Mouse (Mus musculus): ENCODE data around the gene Klf3. TPM values are rescaled to one million over a fixed set of nuclear protein-coding genes. Genes with fewer than 3 reads are reported as not detected.
A peak's percentile ranks its signal among the peaks of the same experiment; 100 is the strongest.

Gene Klf3
- polyA plus RNA-seq, 1 experiment from 2014 or later: 68.7 TPM

DNA sequence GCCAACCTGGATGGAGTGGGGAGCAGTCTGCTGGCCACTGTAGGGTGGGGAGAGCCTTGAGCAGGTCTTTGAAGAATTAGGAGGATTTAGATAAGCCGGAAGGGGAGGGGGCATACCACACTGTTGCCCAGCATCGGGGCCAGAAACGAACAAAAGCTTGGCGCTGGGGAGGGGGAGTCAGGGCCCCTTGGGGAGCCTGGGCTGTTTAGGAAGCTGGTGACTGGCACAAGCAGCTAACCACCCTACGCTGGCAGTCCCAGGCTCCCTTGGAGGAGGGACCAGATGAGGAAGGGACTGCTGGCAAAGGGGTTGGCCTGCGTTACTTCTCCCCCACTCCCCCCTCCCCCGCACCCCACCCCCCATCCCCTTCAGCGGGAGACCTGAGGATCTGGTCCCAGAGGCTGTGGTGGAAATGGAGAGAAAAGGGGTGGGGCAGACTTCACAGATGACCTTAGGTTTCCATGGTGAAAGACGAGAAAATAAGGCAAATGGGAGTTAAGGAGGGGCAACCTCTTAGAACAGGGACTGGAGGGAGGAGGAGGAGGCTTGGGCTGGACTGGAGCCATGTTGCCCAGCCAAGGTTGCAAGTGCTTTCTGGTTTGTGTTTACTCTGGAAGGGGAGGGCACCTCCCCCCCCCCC is 7.8 kb downstream of the Klf3 start:
- Histone ChIP-seq H3K4me1 (peaks cover 85% of the 10 kb centered on the region), H3K4me3 (peak overlapping the region; percentile 2; the same call in 1 of the 2 replicates), H3K4me2 (peak overlapping the region; percentile 52), H3K27ac (peak overlapping the region; percentile 94), H3K9me3 (no peaks in the 10 kb centered on the region), H3K9ac (peak overlapping the region; percentile 15; the same call in 1 of the 2 replicates), H3K36me3 (no peaks in the 10 kb centered on the region; the same call in 1 of the 2 replicates), H3K27me3 (no peaks in the 10 kb centered on the region)
- 5% methylated on average over 9 of the region's 9 CpGs for WGBS
- peak; percentile 24 for ATAC-seq (ENCODE audit: borderline replicate concordance, extremely low read depth, low FRiP score, low TSS enrichment)

DNA sequence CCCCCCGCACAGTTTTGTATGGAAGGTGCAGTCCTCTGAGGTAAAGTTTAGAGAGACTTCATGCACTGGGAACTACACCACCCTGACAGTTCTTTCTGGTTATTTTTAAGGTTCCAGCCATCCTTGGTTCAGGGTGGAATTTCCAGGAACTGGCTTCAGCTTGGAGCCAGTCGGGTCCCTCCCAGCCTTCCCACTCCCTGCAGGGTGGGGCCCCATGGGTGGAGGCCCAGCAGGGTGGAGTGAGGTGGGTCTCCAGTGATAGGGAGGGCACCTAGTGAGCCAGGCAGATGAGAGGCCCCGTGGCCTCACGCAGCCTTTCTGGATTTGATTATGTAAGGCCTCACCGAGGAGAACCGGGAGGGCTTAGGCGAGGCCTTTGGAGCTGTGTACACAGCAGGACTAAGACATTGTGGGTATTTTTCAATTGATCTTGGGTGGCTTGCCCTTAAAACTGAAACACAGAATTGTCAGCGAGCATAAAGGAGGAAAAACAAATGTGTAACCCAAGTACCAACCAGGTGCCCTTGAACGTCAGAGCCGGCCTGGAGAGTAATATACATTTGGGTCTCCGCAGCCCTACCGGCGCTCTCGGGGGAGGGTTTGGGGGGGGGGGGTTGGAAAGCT is 8.4 kb downstream of the Klf3 start:
- Histone ChIP-seq H3K9ac (0 out of 2 replicates have a peak overlapping the region, but pooled peaks have one; percentile 19), H3K4me1 (peaks cover 85% of the 10 kb centered on the region), H3K27ac (peak overlapping the region; percentile 94), H3K4me3 (peak overlapping the region; percentile 22), H3K9me3 (no peaks in the 10 kb centered on the region), H3K27me3 (no peaks in the 10 kb centered on the region), H3K4me2 (peak overlapping the region; percentile 52), H3K36me3 (peaks cover under 1% of the 10 kb centered on the region; the same call in 1 of the 2 replicates)
- peak; percentile 73 for ATAC-seq (ENCODE audit: borderline replicate concordance, extremely low read depth, low FRiP score, low TSS enrichment)
- WGBS: 6% methylated on average over 14 of the region's 14 CpGs

DNA sequence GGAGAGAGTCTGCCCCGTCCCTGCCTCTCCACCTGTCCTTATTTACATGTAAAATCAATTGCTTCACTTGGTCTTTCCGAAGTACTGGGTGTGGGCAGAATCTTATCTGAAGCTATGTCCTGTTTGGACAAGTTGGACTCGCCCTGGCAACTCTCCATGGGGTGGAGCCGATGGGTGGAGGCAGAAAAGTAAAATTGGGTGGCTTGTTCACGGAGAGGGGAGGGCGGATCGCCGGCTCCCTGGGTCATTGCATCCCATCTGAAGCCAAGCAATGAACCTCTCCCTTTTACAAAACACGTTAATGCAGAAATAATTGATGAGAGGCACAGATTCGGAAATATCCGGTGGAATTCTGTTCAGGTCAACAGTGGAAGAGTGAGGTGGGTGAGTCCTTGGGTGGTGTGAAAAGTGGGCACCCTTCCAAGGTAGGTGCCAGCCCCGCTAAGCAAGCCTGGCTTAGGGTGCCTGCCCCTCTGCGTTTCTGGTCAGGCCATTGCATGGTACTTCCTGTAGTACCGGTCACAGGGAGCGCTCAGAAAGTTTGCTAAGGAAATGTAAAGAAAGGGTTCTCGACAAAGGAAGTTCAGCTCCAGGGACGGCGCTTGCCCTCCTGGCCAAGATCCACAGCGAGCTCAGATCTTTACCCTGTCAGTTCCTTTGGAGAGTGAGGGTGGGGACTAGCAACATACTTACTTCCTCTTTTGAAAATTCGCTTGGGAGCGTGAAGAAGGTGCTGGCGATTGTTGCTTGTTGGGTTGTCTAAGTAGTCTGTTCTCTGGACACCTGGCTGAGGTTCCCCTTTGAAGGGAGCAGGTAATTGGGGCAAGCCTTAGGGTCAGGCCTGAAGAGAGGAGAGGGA is 9.2 kb downstream of the Klf3 start:
- no peaks in the 10 kb centered on the region for H3K9me3 ChIP-seq
- WGBS: 3% methylated on average over 22 of the region's 22 CpGs
- H3K4me3 ChIP-seq: peak overlapping the region; percentile 22
- ATAC-seq (ENCODE audit: borderline replicate concordance, extremely low read depth, low FRiP score, low TSS enrichment): peak; percentile 29
- H3K4me2 ChIP-seq: peak overlapping the region; percentile 52
- H3K4me1 ChIP-seq: peaks cover 87% of the 10 kb centered on the region
- peaks cover 8% of the 10 kb centered on the region; the same call in 1 of the 2 replicates for H3K36me3 ChIP-seq
- H3K27ac ChIP-seq: peak overlapping the region; percentile 94
- peak overlapping the region; percentile 32 for H3K9ac ChIP-seq
- no peaks in the 10 kb centered on the region for H3K27me3 ChIP-seq

DNA sequence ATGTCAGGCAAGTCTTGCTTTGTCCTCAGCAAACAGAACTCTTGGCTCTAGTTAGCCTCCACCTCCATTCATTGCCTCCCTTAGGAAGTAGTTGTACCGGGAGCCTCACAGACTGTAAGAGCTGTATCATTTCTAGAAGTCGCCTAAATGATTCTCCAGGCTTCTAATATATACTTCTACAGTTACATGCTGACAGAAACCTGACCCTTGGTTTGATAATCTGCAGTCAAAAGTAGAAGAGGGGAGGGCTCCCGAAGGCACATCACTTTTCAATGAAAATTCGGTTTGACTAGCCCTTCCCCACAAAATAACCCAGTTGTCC is 9.8 kb downstream of the Klf3 start:
- H3K36me3 ChIP-seq: peaks cover 12% of the 10 kb centered on the region; the same call in 1 of the 2 replicates
- H3K27me3 ChIP-seq: no peaks in the 10 kb centered on the region
- H3K4me2 ChIP-seq: peak overlapping the region; percentile 52
- ATAC-seq (ENCODE audit: borderline replicate concordance, extremely low read depth, low FRiP score, low TSS enrichment): no peak
- H3K9me3 ChIP-seq: no peaks in the 10 kb centered on the region
- 21% methylated on average over 4 of the region's 4 CpGs for WGBS
- peak overlapping the region; percentile 94 for H3K27ac ChIP-seq
- H3K4me3 ChIP-seq: peak overlapping the region; percentile 22
- no peak overlapping the region for H3K9ac ChIP-seq
- peaks cover 83% of the 10 kb centered on the region for H3K4me1 ChIP-seq

DNA sequence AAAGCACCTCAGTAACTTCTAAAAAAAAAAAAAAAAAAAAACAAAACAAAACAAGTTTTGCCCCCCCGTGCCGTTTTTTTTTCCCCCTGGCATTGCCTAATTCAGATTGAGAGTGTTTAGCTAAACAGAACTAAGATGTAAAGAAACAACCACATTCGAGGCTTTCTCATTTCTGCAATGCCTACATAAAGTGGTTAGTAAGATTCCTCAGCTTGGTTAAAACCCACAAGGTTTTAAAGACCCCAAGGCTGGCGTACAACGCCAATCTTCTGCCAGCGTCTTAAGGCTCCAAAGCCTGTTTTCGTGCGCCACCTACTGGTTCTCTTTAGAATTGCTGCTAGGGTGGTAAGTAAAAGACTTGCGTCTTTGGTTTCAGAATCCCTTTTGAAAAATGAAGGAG is 10.2 kb downstream of the Klf3 start:
- Histone ChIP-seq H3K4me3 (peak overlapping the region; percentile 22; the same call in 1 of the 2 replicates), H3K27ac (peak overlapping the region; percentile 94), H3K9ac (no peak overlapping the region), H3K9me3 (no peaks in the 10 kb centered on the region), H3K4me1 (peaks cover 82% of the 10 kb centered on the region), H3K27me3 (no peaks in the 10 kb centered on the region), H3K36me3 (peaks cover 16% of the 10 kb centered on the region; the same call in 1 of the 2 replicates), H3K4me2 (peak overlapping the region; percentile 52)
- WGBS: 7% methylated on average over 9 of the region's 9 CpGs
- ATAC-seq (ENCODE audit: borderline replicate concordance, extremely low read depth, low FRiP score, low TSS enrichment): no peak

DNA sequence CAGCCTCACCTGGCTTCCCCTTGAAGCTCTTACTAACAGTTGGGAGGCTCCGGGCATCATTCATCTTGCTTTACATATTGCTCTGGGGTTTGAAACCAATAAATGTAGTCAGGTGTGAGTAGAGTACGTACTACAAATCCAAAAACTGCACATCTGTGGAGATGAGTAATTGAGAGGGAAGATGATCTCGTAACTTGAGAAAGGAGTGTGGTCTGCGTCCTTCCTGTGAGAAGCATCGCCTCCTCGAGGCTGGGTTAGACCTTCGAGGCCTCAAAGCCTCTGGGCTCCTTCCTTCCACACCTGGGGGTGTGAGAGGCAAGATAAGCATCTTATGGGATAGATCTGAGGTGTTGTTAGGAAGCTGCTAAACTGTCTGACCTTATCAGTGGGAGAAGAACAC is 11.2 kb downstream of the Klf3 start:
- Histone ChIP-seq H3K4me1 (peaks cover 76% of the 10 kb centered on the region), H3K9me3 (no peaks in the 10 kb centered on the region), H3K4me2 (no peak overlapping the region), H3K4me3 (no peak overlapping the region), H3K27me3 (no peaks in the 10 kb centered on the region), H3K9ac (no peak overlapping the region), H3K36me3 (peaks cover 25% of the 10 kb centered on the region), H3K27ac (no peak overlapping the region)
- no peak for ATAC-seq (ENCODE audit: borderline replicate concordance, extremely low read depth, low FRiP score, low TSS enrichment)
- WGBS: 73% methylated on average over 7 of the region's 7 CpGs

DNA sequence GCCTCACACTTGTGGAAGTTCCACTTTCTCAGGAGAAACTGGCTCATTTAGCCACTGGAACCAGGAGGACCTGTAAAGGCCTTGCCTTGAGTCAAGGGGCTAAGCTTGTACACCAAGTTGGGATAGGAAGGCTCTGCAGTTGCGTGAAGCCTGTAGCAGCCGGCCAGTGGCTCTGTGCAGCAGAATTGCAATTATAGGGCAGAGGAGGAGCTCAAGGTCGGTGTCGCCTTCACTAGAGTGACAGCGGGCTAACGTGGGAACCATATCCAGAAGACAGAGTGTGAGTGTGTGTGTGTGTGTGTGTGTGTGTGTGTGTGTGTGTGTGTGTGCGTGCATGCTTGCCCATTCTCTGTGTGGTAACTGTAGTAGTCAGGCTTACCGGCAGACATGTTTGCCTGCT is 12.4 kb downstream of the Klf3 start:
- Histone ChIP-seq H3K27me3 (no peaks in the 10 kb centered on the region), H3K27ac (0 out of 2 replicates have a peak overlapping the region, but pooled peaks have one; percentile 45), H3K36me3 (peaks cover 36% of the 10 kb centered on the region), H3K4me2 (no peak overlapping the region), H3K4me3 (no peak overlapping the region), H3K9me3 (no peaks in the 10 kb centered on the region), H3K9ac (no peak overlapping the region), H3K4me1 (peaks cover 65% of the 10 kb centered on the region)
- WGBS: 73% methylated on average over 8 of the region's 8 CpGs
- no peak for ATAC-seq (ENCODE audit: borderline replicate concordance, extremely low read depth, low FRiP score, low TSS enrichment)

DNA sequence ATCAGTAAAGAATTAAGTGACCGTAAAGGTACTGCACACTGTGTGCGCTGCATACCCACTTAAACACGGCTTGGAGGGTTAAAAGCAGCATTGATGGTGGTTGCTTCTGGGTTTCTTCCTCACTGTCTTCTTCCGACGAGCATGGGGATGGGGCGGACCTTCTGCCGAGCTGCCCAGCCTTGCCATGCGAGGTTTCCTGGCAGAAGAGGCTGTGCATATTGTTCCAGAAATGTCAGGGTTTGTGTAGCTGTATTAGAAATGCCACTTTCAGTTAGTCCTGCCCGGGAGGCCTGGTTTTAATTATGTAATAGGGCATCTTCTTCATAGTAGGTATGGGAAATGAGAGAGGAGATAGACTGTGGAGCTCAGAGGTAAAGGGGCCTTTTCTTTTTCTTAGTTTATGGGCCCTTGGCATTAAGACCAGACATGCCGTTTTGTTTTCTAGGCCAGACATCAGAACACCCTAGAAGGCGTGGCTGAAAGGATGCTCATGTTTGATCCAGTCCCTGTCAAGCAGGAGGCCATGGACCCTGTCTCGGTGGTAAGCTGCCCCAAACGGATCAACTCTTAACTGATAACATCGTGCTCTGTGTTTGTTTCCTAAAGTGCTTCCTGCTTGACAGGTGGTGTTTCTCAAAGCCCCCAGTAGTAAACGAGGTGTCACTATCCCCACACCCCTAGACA is 13.2 kb downstream of the Klf3 start:
- H3K36me3 ChIP-seq: peaks cover 42% of the 10 kb centered on the region
- 39% methylated on average over 15 of the region's 15 CpGs for WGBS

DNA sequence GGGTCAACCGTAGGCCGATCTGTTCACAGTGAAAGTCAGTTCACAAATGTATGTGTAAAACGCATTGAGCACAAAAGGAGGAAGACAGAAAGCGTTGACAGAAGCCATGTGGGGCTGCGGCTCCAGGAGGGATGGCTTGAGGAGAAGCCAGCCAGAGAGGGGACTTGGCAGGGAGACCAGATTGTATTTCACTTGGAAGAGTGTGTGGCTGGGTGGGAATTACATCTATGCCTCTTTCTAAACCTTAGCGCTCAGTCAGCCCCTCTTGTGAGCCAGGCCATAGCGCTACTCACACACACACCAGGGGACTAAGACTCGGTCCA is 13.7 kb downstream of the Klf3 start:
- Histone ChIP-seq H3K36me3 (peaks cover 47% of the 10 kb centered on the region), H3K27me3 (no peaks in the 10 kb centered on the region), H3K27ac (peak overlapping the region; percentile 45), H3K4me3 (no peak overlapping the region), H3K4me2 (no peak overlapping the region), H3K9me3 (no peaks in the 10 kb centered on the region), H3K9ac (no peak overlapping the region), H3K4me1 (peaks cover 52% of the 10 kb centered on the region)
- WGBS: 26% methylated on average over 8 of the region's 8 CpGs
- ATAC-seq (ENCODE audit: borderline replicate concordance, extremely low read depth, low FRiP score, low TSS enrichment): peak; percentile 69; the same call in 1 of the 2 replicates

More for the DNA sequence above, 13.2 kb downstream of the Klf3 start:
- H3K9ac ChIP-seq: no peak overlapping the region
- H3K27ac ChIP-seq: peak overlapping the region; percentile 45
- H3K4me2 ChIP-seq: no peak overlapping the region
- no peak overlapping the region for H3K4me3 ChIP-seq
- H3K9me3 ChIP-seq: no peaks in the 10 kb centered on the region
- peaks cover 57% of the 10 kb centered on the region for H3K4me1 ChIP-seq
- ATAC-seq (ENCODE audit: borderline replicate concordance, extremely low read depth, low FRiP score, low TSS enrichment): no peak; the same call in 1 of the 2 replicates
- no peaks in the 10 kb centered on the region for H3K27me3 ChIP-seq

DNA sequence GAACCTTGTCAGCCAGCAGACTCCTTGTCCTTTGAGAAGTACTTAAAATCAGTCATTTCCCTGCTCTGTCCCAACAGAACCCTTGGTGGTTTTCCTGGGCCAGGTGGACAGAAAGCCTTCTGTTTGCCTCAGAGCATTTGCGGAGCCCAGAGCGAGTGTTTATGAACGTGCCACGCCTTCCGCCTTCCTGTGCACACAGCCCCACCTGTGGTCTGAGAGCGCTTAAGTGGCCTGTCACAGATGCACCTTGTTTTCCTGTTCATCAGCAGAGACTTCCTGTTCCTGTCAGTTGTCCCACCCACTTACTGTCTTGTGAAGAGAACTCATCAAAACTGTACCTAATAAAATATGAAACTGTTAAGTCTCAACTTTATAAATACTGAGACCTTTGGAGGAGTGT is 16.2 kb downstream of the Klf3 start:
- no peak overlapping the region for H3K27ac ChIP-seq
- peaks cover 72% of the 10 kb centered on the region for H3K36me3 ChIP-seq
- no peak overlapping the region for H3K9ac ChIP-seq
- no peak overlapping the region for H3K4me2 ChIP-seq
- H3K4me3 ChIP-seq: no peak overlapping the region
- peaks cover 32% of the 10 kb centered on the region for H3K4me1 ChIP-seq
- no peak for ATAC-seq (ENCODE audit: borderline replicate concordance, extremely low read depth, low FRiP score, low TSS enrichment)
- H3K27me3 ChIP-seq: no peaks in the 10 kb centered on the region
- WGBS: 61% methylated on average over 6 of the region's 6 CpGs
- no peaks in the 10 kb centered on the region for H3K9me3 ChIP-seq

DNA sequence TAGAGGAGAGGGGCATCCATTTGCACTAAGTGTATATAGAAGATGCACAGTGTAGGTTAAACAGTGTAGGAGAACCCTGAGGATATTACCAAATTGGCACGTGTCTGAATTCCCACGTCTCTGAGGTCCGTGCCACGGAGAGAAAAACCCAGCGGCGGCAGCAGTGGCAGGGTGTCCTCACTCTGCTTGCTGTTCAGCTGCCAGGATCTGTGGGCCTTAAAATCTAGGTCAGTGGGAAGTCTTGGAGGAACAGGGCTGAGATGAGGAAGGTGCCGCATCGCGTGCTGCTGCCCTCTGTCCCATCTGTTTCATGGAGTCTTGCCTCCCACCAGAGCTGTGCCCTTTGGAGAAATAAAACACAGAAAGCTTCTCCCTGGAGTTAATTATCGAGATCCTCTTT is 16.9 kb downstream of the Klf3 start:
- 91% methylated on average over 10 of the region's 10 CpGs for WGBS
- Histone ChIP-seq H3K36me3 (peaks cover 78% of the 10 kb centered on the region), H3K27ac (no peak overlapping the region), H3K9me3 (no peaks in the 10 kb centered on the region), H3K9ac (no peak overlapping the region), H3K4me3 (no peak overlapping the region), H3K4me2 (no peak overlapping the region), H3K27me3 (no peaks in the 10 kb centered on the region), H3K4me1 (peaks cover 32% of the 10 kb centered on the region)
- no peak for ATAC-seq (ENCODE audit: borderline replicate concordance, extremely low read depth, low FRiP score, low TSS enrichment)

Measured in lung, embryonic 15.5 days (tissue).